Mouse (Mus musculus) T-cell, adult 2 months (primary cell): ENCODE data around the gene Jmjd7.

Source experiments
- DNase-seq: peaks from one replicate; pipeline ENCODE4 v3.0.0; 2022; ENCODE audit warnings: low spot score

Gene Jmjd7

GRCm38 (mm10) chr2:120012924-120013323 lies 14.4 kb upstream of the Jmjd7 start:
- no peak for DNase-seq

- no peak for DNase-seq
Measured at GRCm38 (mm10) chr2:120013831-120014486, 13.3 kb upstream of the Jmjd7 start.

GRCm38 (mm10) chr2:120015882-120016281 lies 11.4 kb upstream of the Jmjd7 start:
- DNase-seq = no peak

- DNase-seq = no peak
Measured at GRCm38 (mm10) chr2:120017599-120017998, 9.7 kb upstream of the Jmjd7 start.

GRCm38 (mm10) chr2:120024337-120024736 lies 2.9 kb upstream of the Jmjd7 start:
- DNase-seq = no peak

- no peak for DNase-seq
Measured at GRCm38 (mm10) chr2:120027950-120028331, 658 bp downstream of the Jmjd7 start.

GRCm38 (mm10) chr2:120030380-120030779 lies 3.1 kb downstream of the Jmjd7 start:
- no peak for DNase-seq

- DNase-seq = no peak
Measured at GRCm38 (mm10) chr2:120032726-120033467, 5.6 kb downstream of the Jmjd7 start, which contains the start of gene Pla2g4b. TSS of gene Pla2g4b (plus strand) at chr2:120033417.

- no peak for DNase-seq
Measured at GRCm38 (mm10) chr2:120033726-120034125, 6.4 kb downstream of the Jmjd7 start.

- DNase-seq = no peak
Measured at GRCm38 (mm10) chr2:120037744-120038143, 10.5 kb downstream of the Jmjd7 start.

- no peak for DNase-seq
Measured at GRCm38 (mm10) chr2:120040991-120041390, 13.7 kb downstream of the Jmjd7 start.

- no peak for DNase-seq
Measured at GRCm38 (mm10) chr2:120044101-120044603, 16.9 kb downstream of the Jmjd7 start.

- DNase-seq = no peak
Measured at GRCm38 (mm10) chr2:120044676-120045075, 17.4 kb downstream of the Jmjd7 start.

- DNase-seq = no peak
Measured at GRCm38 (mm10) chr2:120046486-120047310, 19.4 kb downstream of the Jmjd7 start.

GRCm38 (mm10) chr2:120048173-120048572 lies 20.9 kb downstream of the Jmjd7 start:
- DNase-seq = no peak

- no peak for DNase-seq
Measured at GRCm38 (mm10) chr2:120049632-120050274, 22.5 kb downstream of the Jmjd7 start.

- no peak for DNase-seq
Measured at GRCm38 (mm10) chr2:120051405-120051804, 24.1 kb downstream of the Jmjd7 start.

- no peak for DNase-seq
Measured at GRCm38 (mm10) chr2:120054771-120055552, 27.7 kb downstream of the Jmjd7 start.

- DNase-seq = no peak
Measured at GRCm38 (mm10) chr2:120055923-120056322, 28.6 kb downstream of the Jmjd7 start.

- no peak for DNase-seq
Measured at GRCm38 (mm10) chr2:120058818-120059217, 31.5 kb downstream of the Jmjd7 start.

GRCm38 (mm10) chr2:120059466-120059865 lies 32.2 kb downstream of the Jmjd7 start:
- no peak for DNase-seq
